In genomic region chr1:183248144-183248543, GRCm38 (mm10) we compare ENCODE assay signal across 21 mouse cellular contexts. TPM values are rescaled to one million over a fixed set of nuclear protein-coding genes. Genes with fewer than 3 reads are reported as not detected.
DNase-seq lines count a peak whose midpoint lies in the region; ATAC-seq and TF ChIP-seq lines count a peak whose summit lies in the region.
"Had no signal": no experiment of that assay in that cellular context is flagged by ENCODE, and none has a peak within 500 bp of the region (broad histone marks: within the 10 kb centered on the region; RNA-seq: fewer than 3 reads in every experiment).

No protein-coding gene starts in this region.

- ATAC-seq in liver, embryonic 11.5 days (replicated peaks; ENCODE audit: low FRiP score) = peak; percentile 71
- peak; percentile 81 for ATAC-seq in liver, embryonic 13.5 days (ENCODE audit: low read depth)
- ATAC-seq in liver, postnatal 0 days = no peak
- no peak for ATAC-seq in erythroid progenitor cell, adult 5-6 weeks (replicated peaks; ENCODE audit: low FRiP score, poor library complexity, severe bottlenecking)
- ATAC-seq in hindbrain, embryonic 14.5 days (ENCODE audit: low FRiP score) = no peak
- ATAC-seq: activated CD4-positive, CD25-positive, alpha-beta regulatory T cell, adult 4 months; forebrain, embryonic 13.5 days; forebrain, postnatal 0 days; hindbrain, embryonic 16.5 days; Patski had no signal

- H3K4me2 ChIP-seq in liver, embryonic 11.5 days = no peak overlapping the region
- no peak overlapping the region for H3K4me2 ChIP-seq in liver, embryonic 13.5 days
- no peak overlapping the region for H3K4me2 ChIP-seq in liver, postnatal 0 days (ENCODE audit: low read depth, low read length)
- no peak overlapping the region for H3K4me2 ChIP-seq in hindbrain, embryonic 14.5 days (replicated peaks)
- H3K4me2 ChIP-seq: embryonic facial prominence, embryonic 12.5 days; forebrain, embryonic 13.5 days; heart, embryonic 12.5 days had no signal

- peaks cover 3% of the 10 kb centered on the region for H3K4me1 ChIP-seq in liver, embryonic 11.5 days (replicated peaks; ENCODE audit: control insufficient read depth, insufficient read depth, low read length)
- H3K4me1 ChIP-seq in liver, embryonic 13.5 days (replicated peaks) = peaks cover 21% of the 10 kb centered on the region
- H3K4me1 ChIP-seq in liver, postnatal 0 days (ENCODE audit: insufficient read depth) = no peaks in the 10 kb centered on the region
- peaks cover 11% of the 10 kb centered on the region for H3K4me1 ChIP-seq in hindbrain, embryonic 14.5 days (replicated peaks; ENCODE audit: control insufficient read depth, insufficient read depth, low read length)
- H3K4me1 ChIP-seq: heart, embryonic 12.5 days had no signal

- DNase-seq in liver, embryonic 11.5 days (ENCODE audit: low spot score) = no peak
- DNase-seq in liver = no peak
- DNase-seq in brain, embryonic 14.5 days (ENCODE audit: low read depth) = peak; percentile 42
- DNase-seq in liver, embryonic 13.5 days = no peak
- DNase-seq in liver, postnatal 0 days = no peak
- DNase-seq in hindbrain, embryonic 14.5 days (ENCODE audit: low spot score) = no peak
- no peak for DNase-seq in cerebellum, postnatal 36 days
- DNase-seq: adrenal gland, postnatal 14 days; cerebellum, adult 2 months; cerebellum, postnatal 10 days; forebrain, postnatal 0 days; gastrocnemius, postnatal 14 days; heart, adult 2 months had no signal

- no peaks in the 10 kb centered on the region for H3K9me3 ChIP-seq in liver, embryonic 11.5 days (ENCODE audit: control insufficient read depth, low read length)
- no peaks in the 10 kb centered on the region for H3K9me3 ChIP-seq in liver, embryonic 13.5 days (replicated peaks)
- H3K9me3 ChIP-seq in liver, postnatal 0 days (ENCODE audit: low read length) = no peaks in the 10 kb centered on the region
- no peaks in the 10 kb centered on the region for H3K9me3 ChIP-seq in hindbrain, embryonic 14.5 days (ENCODE audit: control insufficient read depth, low read length)
- H3K9me3 ChIP-seq: forebrain, embryonic 13.5 days; hindbrain, embryonic 10.5 days had no signal

- TF ChIP-seq POLR2A in brain, embryonic 14.5 days (IDR thresholded peaks at IDR 0.05; ENCODE audit: borderline replicate concordance, extremely low read depth, insufficient read depth, insufficient read length, poor library complexity, severe bottlenecking) = no peak

- H3K9ac ChIP-seq in liver, embryonic 11.5 days (ENCODE audit: low read depth, low read length) = no peak overlapping the region
- no peak overlapping the region for H3K9ac ChIP-seq in liver, embryonic 13.5 days
- H3K9ac ChIP-seq in liver, postnatal 0 days (replicated peaks) = no peak overlapping the region
- H3K9ac ChIP-seq in hindbrain, embryonic 14.5 days = no peak overlapping the region
- H3K9ac ChIP-seq: embryonic facial prominence, embryonic 12.5 days; forebrain, embryonic 13.5 days; forebrain, postnatal 0 days; heart, embryonic 12.5 days had no signal

- no peaks in the 10 kb centered on the region for H3K27me3 ChIP-seq in liver, embryonic 11.5 days (replicated peaks; ENCODE audit: control insufficient read depth, insufficient read depth, low read length)
- H3K27me3 ChIP-seq in liver, embryonic 13.5 days = no peaks in the 10 kb centered on the region
- H3K27me3 ChIP-seq in liver, postnatal 0 days (ENCODE audit: insufficient read depth, low read length) = no peaks in the 10 kb centered on the region
- H3K27me3 ChIP-seq in hindbrain, embryonic 14.5 days (ENCODE audit: control insufficient read depth, insufficient read depth, low read length) = no peaks in the 10 kb centered on the region
- H3K27me3 ChIP-seq: embryonic facial prominence, embryonic 12.5 days; forebrain, embryonic 13.5 days; heart, embryonic 12.5 days had no signal

- TF ChIP-seq CTCF in brain, embryonic 14.5 days (IDR thresholded peaks at IDR 0.05; ENCODE audit: borderline replicate concordance, extremely low read depth, insufficient read depth, insufficient read length) = no peak
- no peak for TF ChIP-seq CTCF in liver, postnatal 0 days (IDR thresholded peaks at IDR 0.05; ENCODE audit: low read depth)

- 19% methylated on average over 1 of the region's 1 CpGs for WGBS in liver, embryonic 11.5 days
- WGBS in liver, embryonic 13.5 days (ENCODE audit: insufficient replicate concordance) = 11% methylated on average over 1 of the region's 1 CpGs
- WGBS in liver, postnatal 0 days (ENCODE audit: insufficient replicate concordance) = 36% methylated on average over 1 of the region's 1 CpGs
- WGBS in hindbrain, embryonic 14.5 days = 33% methylated on average over 1 of the region's 1 CpGs

- H3K27ac ChIP-seq in liver, embryonic 11.5 days (ENCODE audit: low read depth, low read length) = no peak overlapping the region
- H3K27ac ChIP-seq in liver, embryonic 13.5 days = no peak overlapping the region
- no peak overlapping the region for H3K27ac ChIP-seq in liver, postnatal 0 days (ENCODE audit: low read depth)
- no peak overlapping the region for H3K27ac ChIP-seq in hindbrain, embryonic 14.5 days
- H3K27ac ChIP-seq: embryonic facial prominence, embryonic 12.5 days; forebrain, embryonic 13.5 days; heart, adult 2 months; hindbrain, embryonic 10.5 days had no signal

- H3K36me3 ChIP-seq in liver, embryonic 11.5 days (ENCODE audit: control insufficient read depth, insufficient read depth, low read length) = no peaks in the 10 kb centered on the region
- no peaks in the 10 kb centered on the region for H3K36me3 ChIP-seq in liver, embryonic 13.5 days
- H3K36me3 ChIP-seq in liver, postnatal 0 days (replicated peaks; ENCODE audit: insufficient read depth, low read length) = no peaks in the 10 kb centered on the region
- H3K36me3 ChIP-seq in hindbrain, embryonic 14.5 days (replicated peaks; ENCODE audit: control insufficient read depth, insufficient read depth) = no peaks in the 10 kb centered on the region
- H3K36me3 ChIP-seq: embryonic facial prominence, embryonic 12.5 days; heart, embryonic 12.5 days; hindbrain, embryonic 10.5 days had no signal

- H3K4me3 ChIP-seq in liver, embryonic 11.5 days (ENCODE audit: low read depth, low read length) = no peak overlapping the region
- no peak overlapping the region for H3K4me3 ChIP-seq in liver, embryonic 13.5 days (replicated peaks)
- H3K4me3 ChIP-seq in liver, postnatal 0 days (ENCODE audit: low read depth, low read length) = no peak overlapping the region
- no peak overlapping the region for H3K4me3 ChIP-seq in hindbrain, embryonic 14.5 days (replicated peaks; ENCODE audit: low read length)
- H3K4me3 ChIP-seq: embryonic facial prominence, embryonic 12.5 days; forebrain, embryonic 13.5 days; heart, adult 2 months; heart, embryonic 12.5 days; hindbrain, embryonic 10.5 days had no signal

- peak; percentile 87 for TF ChIP-seq EP300 in liver, postnatal 0 days (IDR thresholded peaks at IDR 0.05; ENCODE audit: low read depth)

RNA-seq across cellular contexts. Expression of gene Disp1, which starts 26.8 kb away (rescaled TPM):
- polyA plus RNA-seq in liver, embryonic 11.5 days (2014; fragmentation: Nextera tagmentation; extraction: Ambion mirVana) = 7.7 and 7.8 TPM in 2 replicates
- 11.1 and 15.6 TPM in 2 replicates for polyA plus RNA-seq in brain, embryonic 14.5 days (2012; rRNA removed)
- polyA plus RNA-seq in liver, embryonic 13.5 days (2015; fragmentation: Nextera tagmentation; extraction: Ambion mirVana) = 2.4 and 3.0 TPM in 2 replicates
- 1.6 and 1.9 TPM in 2 replicates for polyA plus RNA-seq in liver, postnatal 0 days (2015; fragmentation: Nextera tagmentation; extraction: Ambion mirVana)
- 2.1 and 8.6 TPM in 2 replicates for total RNA-seq in erythroid progenitor cell, adult 5-6 weeks (2015; ENCODE audit: low replicate concordance)
- total RNA-seq in erythroid progenitor cell, adult 5-6 weeks (2017; ENCODE audit: low replicate concordance) = 0.39 and 6.7 TPM in 2 replicates
- polyA plus RNA-seq in hindbrain, embryonic 14.5 days (2014; fragmentation: Nextera tagmentation; extraction: Ambion mirVana) = 9.4 and 10.2 TPM in 2 replicates

RNA-seq across cellular contexts. Expression of gene Aida, which starts 48.2 kb away (rescaled TPM):
- polyA plus RNA-seq in liver, embryonic 11.5 days (2014; fragmentation: Nextera tagmentation; extraction: Ambion mirVana) = 17.6 and 21.1 TPM in 2 replicates
- 80.7 and 82.0 TPM in 2 replicates for polyA plus RNA-seq in brain, embryonic 14.5 days (2012; rRNA removed)
- polyA plus RNA-seq in liver, embryonic 13.5 days (2015; fragmentation: Nextera tagmentation; extraction: Ambion mirVana) = 21.3 and 24.5 TPM in 2 replicates
- 11.8 and 12.6 TPM in 2 replicates for polyA plus RNA-seq in liver, postnatal 0 days (2015; fragmentation: Nextera tagmentation; extraction: Ambion mirVana)
- total RNA-seq in erythroid progenitor cell, adult 5-6 weeks (2015; ENCODE audit: low replicate concordance) = 40.7 and 75.9 TPM in 2 replicates
- total RNA-seq in erythroid progenitor cell, adult 5-6 weeks (2017; ENCODE audit: low replicate concordance) = 90.7 and 92.3 TPM in 2 replicates
- polyA plus RNA-seq in hindbrain, embryonic 14.5 days (2014; fragmentation: Nextera tagmentation; extraction: Ambion mirVana) = 36.2 and 38.7 TPM in 2 replicates

RNA-seq across cellular contexts. Expression of gene Brox, which starts 48.9 kb away (rescaled TPM):
- 27.2 and 33.4 TPM in 2 replicates for polyA plus RNA-seq in liver, embryonic 11.5 days (2014; fragmentation: Nextera tagmentation; extraction: Ambion mirVana)
- polyA plus RNA-seq in brain, embryonic 14.5 days (2012; rRNA removed) = 75.5 and 82.1 TPM in 2 replicates
- polyA plus RNA-seq in liver, embryonic 13.5 days (2015; fragmentation: Nextera tagmentation; extraction: Ambion mirVana) = 17.4 and 22.1 TPM in 2 replicates
- polyA plus RNA-seq in liver, postnatal 0 days (2015; fragmentation: Nextera tagmentation; extraction: Ambion mirVana) = 14.0 and 17.1 TPM in 2 replicates
- 32.7 and 42.5 TPM in 2 replicates for total RNA-seq in erythroid progenitor cell, adult 5-6 weeks (2015; ENCODE audit: low replicate concordance)
- total RNA-seq in erythroid progenitor cell, adult 5-6 weeks (2017; ENCODE audit: low replicate concordance) = 82.6 and 82.8 TPM in 2 replicates
- 115 and 125 TPM in 2 replicates for polyA plus RNA-seq in hindbrain, embryonic 14.5 days (2014; fragmentation: Nextera tagmentation; extraction: Ambion mirVana)

Comparison
In these comparisons a context has a peak if more than half of its experiments do, and no peak if none do; other contexts are left out.
1. ATAC-seq: peak in liver, embryonic 11.5 days (single experiment) and liver, embryonic 13.5 days (single experiment); none in liver, postnatal 0 days (single experiment), erythroid progenitor cell, adult 5-6 weeks (single experiment) and hindbrain, embryonic 14.5 days (single experiment).